8 mouse cellular contexts compared by ENCODE assay signal in the genomic region with DNA sequence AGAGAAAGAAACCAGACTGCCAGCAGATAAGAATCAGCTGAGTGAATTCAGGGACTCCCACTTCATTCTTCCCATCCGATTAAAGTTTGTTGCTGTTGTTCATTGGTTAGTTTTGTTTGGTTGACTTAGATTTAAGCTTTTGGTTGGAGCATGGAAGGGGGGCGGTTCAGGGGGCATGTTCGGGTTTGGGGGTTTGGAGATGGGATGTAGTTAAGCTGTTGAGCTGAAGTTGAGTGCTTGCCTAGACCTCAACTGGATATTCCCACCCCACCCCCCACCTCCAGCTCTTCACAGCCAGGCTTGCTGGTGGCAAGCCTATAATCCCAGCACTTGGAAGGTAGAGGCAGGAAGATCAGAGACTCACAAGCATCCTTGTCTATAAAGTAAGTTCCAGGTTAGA. TPM values are rescaled to one million over a fixed set of nuclear protein-coding genes. Genes with fewer than 3 reads are reported as not detected.
DNase-seq lines count a peak whose midpoint lies in the region; ATAC-seq lines count a peak whose summit lies in the region.

A gene (minus strand): TSS at position 101 of the 400 bp plus-strand sequence.

- peaks cover 35% of the 10 kb centered on the region for H3K27me3 ChIP-seq in kidney, embryonic 15.5 days
- H3K27me3 ChIP-seq in embryonic facial prominence, embryonic 13.5 days: peaks cover 43% of the 10 kb centered on the region
- H3K27me3 ChIP-seq in intestine, embryonic 15.5 days (replicated peaks): peaks cover 29% of the 10 kb centered on the region
- peaks cover 51% of the 10 kb centered on the region for H3K27me3 ChIP-seq in midbrain, embryonic 12.5 days

- peak within 1 kb of the TSS; percentile 60 for H3K4me3 ChIP-seq in kidney, embryonic 15.5 days (replicated peaks)
- H3K4me3 ChIP-seq in embryonic facial prominence, embryonic 13.5 days: peak within 1 kb of the TSS; percentile 70
- H3K4me3 ChIP-seq in intestine, embryonic 15.5 days (replicated peaks): peak within 1 kb of the TSS; percentile 52
- H3K4me3 ChIP-seq in midbrain, embryonic 12.5 days: peak within 1 kb of the TSS; percentile 64

- no peak for DNase-seq in kidney, adult 11 months
- no peak for DNase-seq in embryo, embryonic 9.5 days (ENCODE audit: extremely low spot score)
- DNase-seq in kidney, postnatal 25 days: no peak
- DNase-seq in right cerebral cortex, postnatal 25 days: no peak

- no peaks in the 10 kb centered on the region for H3K36me3 ChIP-seq in kidney, embryonic 15.5 days
- H3K36me3 ChIP-seq in embryonic facial prominence, embryonic 13.5 days: no peaks in the 10 kb centered on the region
- no peaks in the 10 kb centered on the region for H3K36me3 ChIP-seq in intestine, embryonic 15.5 days
- no peaks in the 10 kb centered on the region for H3K36me3 ChIP-seq in midbrain, embryonic 12.5 days

- no peaks in the 10 kb centered on the region for H3K9me3 ChIP-seq in kidney, embryonic 15.5 days (replicated peaks)
- H3K9me3 ChIP-seq in embryonic facial prominence, embryonic 13.5 days: no peaks in the 10 kb centered on the region
- no peaks in the 10 kb centered on the region for H3K9me3 ChIP-seq in intestine, embryonic 15.5 days
- H3K9me3 ChIP-seq in midbrain, embryonic 12.5 days: no peaks in the 10 kb centered on the region

- peak within 1 kb of the TSS; percentile 98 for H3K4me2 ChIP-seq in kidney, embryonic 15.5 days
- peak within 1 kb of the TSS; percentile 98 for H3K4me2 ChIP-seq in embryonic facial prominence, embryonic 13.5 days
- H3K4me2 ChIP-seq in intestine, embryonic 15.5 days (replicated peaks): peak within 1 kb of the TSS; percentile 96
- peak within 1 kb of the TSS; percentile 93 for H3K4me2 ChIP-seq in midbrain, embryonic 12.5 days (replicated peaks)

- H3K9ac ChIP-seq in kidney, embryonic 15.5 days: peak within 1 kb of the TSS; percentile 37
- H3K9ac ChIP-seq in embryonic facial prominence, embryonic 13.5 days: peak within 1 kb of the TSS; percentile 74
- peak within 1 kb of the TSS; percentile 46 for H3K9ac ChIP-seq in intestine, embryonic 15.5 days
- peak within 1 kb of the TSS; percentile 69 for H3K9ac ChIP-seq in midbrain, embryonic 12.5 days (replicated peaks)

- 49% methylated on average over 3 of the region's 3 CpGs for WGBS in kidney, embryonic 15.5 days
- WGBS in embryonic facial prominence, embryonic 13.5 days: 47% methylated on average over 3 of the region's 3 CpGs
- 44% methylated on average over 3 of the region's 3 CpGs for WGBS in intestine, embryonic 15.5 days
- WGBS in midbrain, embryonic 12.5 days: 41% methylated on average over 3 of the region's 3 CpGs

- H3K4me1 ChIP-seq in kidney, embryonic 15.5 days: peaks cover 23% of the 10 kb centered on the region
- H3K4me1 ChIP-seq in embryonic facial prominence, embryonic 13.5 days: peaks cover 17% of the 10 kb centered on the region
- peaks cover 12% of the 10 kb centered on the region for H3K4me1 ChIP-seq in intestine, embryonic 15.5 days (replicated peaks)
- H3K4me1 ChIP-seq in midbrain, embryonic 12.5 days: peaks cover 17% of the 10 kb centered on the region

- no peak for ATAC-seq in kidney, embryonic 15.5 days (replicated peaks; ENCODE audit: low FRiP score)
- ATAC-seq in embryonic facial prominence, embryonic 13.5 days (ENCODE audit: insufficient number of reproducible peaks, insufficient read depth, low FRiP score, low TSS enrichment, low read depth): no peak
- ATAC-seq in intestine, embryonic 15.5 days: no peak
- ATAC-seq in midbrain, embryonic 12.5 days (ENCODE audit: low FRiP score, low read depth): no peak

- peak within 1 kb of the TSS; percentile 77 for H3K27ac ChIP-seq in kidney, embryonic 15.5 days
- H3K27ac ChIP-seq in embryonic facial prominence, embryonic 13.5 days: peak within 1 kb of the TSS; percentile 68
- H3K27ac ChIP-seq in intestine, embryonic 15.5 days: peak within 1 kb of the TSS; percentile 28; the same call in 1 of the 2 replicates
- peak within 1 kb of the TSS; percentile 77 for H3K27ac ChIP-seq in midbrain, embryonic 12.5 days (replicated peaks)

RNA-seq across cellular contexts. Expression of the gene that starts here (rescaled TPM):
- 1.8 and 2.7 TPM in 2 replicates for polyA plus RNA-seq in kidney, embryonic 15.5 days (2015; fragmentation: Nextera tagmentation; extraction: Ambion mirVana)
- 3.6 and 4.0 TPM in 2 replicates for polyA plus RNA-seq in embryonic facial prominence, embryonic 13.5 days (2015; fragmentation: Nextera tagmentation; extraction: Ambion mirVana)
- polyA plus RNA-seq in intestine, embryonic 15.5 days (2015; fragmentation: Nextera tagmentation; extraction: Ambion mirVana): 0.68 and 0.93 TPM in 2 replicates
- 2.6 TPM in 2 replicates for polyA plus RNA-seq in midbrain, embryonic 12.5 days (2016; fragmentation: Nextera tagmentation; extraction: Ambion mirVana)
